Mouse (Mus musculus): Measurements from ENCODE around the gene Olfr1065. TPM values are rescaled to one million over a fixed set of nuclear protein-coding genes. Genes with fewer than 3 reads are reported as not detected.
"Not testable (repeated sequence)": the region's sequence is repeated elsewhere in the genome, so short reads cannot be mapped to it uniquely, and the experiment has no call there.

Olfr1065 gene
- not detected for total RNA-seq (2021)
- long read RNA-seq, result 0 reads

- not testable (repeated sequence) for DNase-seq (ENCODE audit: low spot score in 2 of 2)
Observed at GRCm38 (mm10) chr2:86450491-86450890, at the start of gene Olfr1065. TSS of gene Olfr1065 (minus strand) at chr2:86450591.

DNA sequence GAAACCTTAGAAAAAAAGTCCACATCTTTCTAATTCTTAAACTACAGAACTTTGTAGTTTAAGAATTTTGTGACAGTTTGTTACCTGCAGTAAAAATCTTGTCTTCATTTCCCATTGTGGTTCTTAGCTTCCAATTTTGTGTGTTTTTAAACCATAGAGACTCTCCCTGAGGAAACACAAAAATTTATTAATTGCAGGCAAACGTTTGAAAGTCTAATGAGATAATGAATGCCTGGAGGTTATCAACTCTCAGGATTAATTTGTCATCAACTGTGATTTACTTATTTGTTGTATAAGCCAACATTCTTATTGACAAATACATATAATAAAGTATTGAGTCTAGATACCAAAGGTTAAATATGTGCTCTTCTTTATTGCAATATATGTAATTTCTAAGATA is 36.9 kb upstream of the Olfr1065 start, which contains the start of gene Olfr228:
Olfr228 (minus strand) TSS at position 101 of the 400 bp plus-strand sequence.
- no peak for DNase-seq (ENCODE audit: low spot score in 2 of 2)

GRCm38 (mm10) chr2:86464442-86465109 is 14.2 kb upstream of the Olfr1065 start:
- peak; percentile 3 to 66 for DNase-seq (ENCODE audit: low spot score in 2 of 2)

DNA sequence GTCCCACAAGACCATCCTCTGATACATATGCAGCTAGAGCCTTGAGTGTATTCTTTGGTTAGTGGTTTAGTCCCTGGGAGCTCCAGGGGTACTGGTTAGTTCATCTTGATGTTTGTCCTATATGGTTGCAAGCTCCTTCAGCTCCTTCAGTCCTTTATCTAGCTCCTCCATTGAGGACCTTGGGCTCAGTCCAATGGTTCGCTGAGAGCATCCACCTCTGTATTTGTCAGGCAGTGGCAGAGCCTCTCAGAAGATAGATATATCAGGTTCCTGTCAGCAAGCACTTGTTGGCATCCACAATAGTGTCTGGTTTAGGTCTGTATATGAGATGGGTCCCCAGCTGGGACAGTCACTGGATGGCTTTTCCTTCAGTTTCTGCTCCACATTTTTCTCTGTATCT is 10.0 kb upstream of the Olfr1065 start:
- DNase-seq (ENCODE audit: low spot score in 2 of 2), result no peak

GRCm38 (mm10) chr2:86456169-86456568 is 5.8 kb upstream of the Olfr1065 start, which contains the start of gene Olfr1066:
TSS of gene Olfr1066 (minus strand) at chr2:86456269.
- DNase-seq (ENCODE audit: low spot score in 2 of 2), result no peak

DNA sequence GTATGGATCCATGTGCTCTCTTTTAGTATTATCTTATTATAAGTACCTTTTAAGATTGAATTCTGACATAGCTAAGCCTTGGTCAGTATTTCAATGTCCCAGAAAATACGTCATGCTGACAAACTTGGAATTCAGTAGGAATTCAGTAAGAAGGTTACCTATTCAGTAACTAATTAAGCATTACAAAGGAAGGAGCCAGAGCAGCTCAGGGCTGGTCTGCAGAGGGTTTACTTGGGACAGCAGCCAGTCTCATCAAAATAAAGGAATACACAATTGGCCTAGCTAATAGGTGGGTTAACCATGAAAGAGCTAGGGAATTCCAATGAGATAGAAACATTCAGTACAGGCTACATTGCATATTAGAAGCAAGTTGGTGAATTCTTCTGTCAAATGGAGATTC is 8.3 kb downstream of the Olfr1065 start:
- not testable (repeated sequence) for DNase-seq (ENCODE audit: low spot score in 2 of 2)

GRCm38 (mm10) chr2:86428511-86428910 is 21.9 kb downstream of the Olfr1065 start:
- DNase-seq (ENCODE audit: low spot score in 2 of 2), result not testable (repeated sequence)

DNA sequence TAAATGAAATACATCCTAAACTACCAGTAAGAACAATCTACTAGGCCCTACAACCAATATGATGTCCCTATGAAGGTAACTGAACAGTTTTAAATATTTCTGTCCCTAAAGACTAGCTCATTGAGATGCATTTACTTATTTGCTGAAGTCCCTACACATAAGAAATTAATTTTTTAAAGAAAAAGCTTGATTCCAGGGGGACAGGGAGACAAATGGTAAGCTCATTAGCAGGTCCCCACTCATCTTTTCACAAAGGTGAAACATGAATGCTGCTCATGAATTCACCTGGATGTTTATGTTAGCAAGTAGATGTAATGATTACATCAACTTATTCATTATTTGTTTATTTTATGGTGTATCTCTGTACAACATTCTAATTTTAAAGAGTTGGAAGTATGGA is 23.7 kb downstream of the Olfr1065 start, which contains the start of gene Olfr1062:
Olfr1062 (minus strand) TSS at position 101 of the 400 bp plus-strand sequence.
- not testable (repeated sequence) for DNase-seq (ENCODE audit: low spot score in 2 of 2)

DNA sequence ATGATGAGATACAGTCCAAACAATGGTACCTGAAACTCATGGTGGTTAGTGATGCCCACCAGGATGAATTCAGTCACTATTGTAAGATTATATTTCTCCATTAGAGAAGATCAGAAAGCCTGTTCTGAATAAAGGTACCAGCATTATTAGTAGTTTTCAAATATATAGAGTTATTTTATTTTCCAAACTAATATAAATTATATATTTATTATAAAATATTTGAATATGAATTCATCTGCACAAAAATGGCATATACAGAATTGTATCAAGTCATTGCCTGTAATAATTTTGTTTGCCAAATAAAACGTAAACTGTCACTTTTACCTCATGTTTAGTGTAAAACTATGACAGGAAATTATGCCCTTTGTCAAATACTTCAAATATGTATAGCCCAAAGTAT is 36.4 kb downstream of the Olfr1065 start, which contains the start of gene Olfr1061:
Olfr1061 (minus strand) TSS at position 101 of the 400 bp plus-strand sequence.
- no peak for DNase-seq (ENCODE audit: low spot score in 2 of 2)

DNA sequence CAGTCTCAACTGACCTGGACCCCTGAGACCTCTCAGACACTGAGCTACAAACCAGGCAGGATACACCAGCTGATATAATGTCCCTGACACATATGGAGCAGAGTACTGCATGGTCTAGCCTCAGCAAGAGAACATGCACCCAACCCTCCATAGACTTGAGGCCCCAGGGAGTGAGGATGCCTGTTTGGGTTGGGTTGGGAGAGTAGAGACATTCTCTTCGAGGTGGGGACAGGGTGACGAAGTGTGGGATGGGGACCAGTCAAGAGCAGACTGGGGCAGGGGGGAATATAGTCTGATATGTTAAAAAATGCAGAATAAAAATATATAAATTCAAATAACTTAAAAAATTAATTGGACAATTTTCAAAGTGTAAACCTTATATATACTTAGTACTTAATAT is 55.3 kb downstream of the Olfr1065 start:
- DNase-seq (ENCODE audit: low spot score in 2 of 2), result no peak

Other genes starting within 250 kb of the Olfr1065 start
- gene Olfr1045, start 247.6 kb downstream of the Olfr1065 start, total RNA-seq (2021), result not detected
- not detected for gene Olfr1046, start 231.3 kb downstream of the Olfr1065 start, total RNA-seq (2021)
- gene Olfr1047, start 219.2 kb downstream of the Olfr1065 start, total RNA-seq (2021), result not detected
- gene Olfr1048, start 210.3 kb downstream of the Olfr1065 start, total RNA-seq (2021), result not detected
- not detected for gene Olfr1049, start 192.3 kb downstream of the Olfr1065 start, total RNA-seq (2021)
- not detected for gene Olfr1051, start 171.5 kb downstream of the Olfr1065 start, total RNA-seq (2021)
- gene Olfr1052, start 158.1 kb downstream of the Olfr1065 start, total RNA-seq (2021), result not detected
- not detected for gene Olfr1053, start 135.3 kb downstream of the Olfr1065 start, total RNA-seq (2021)
- gene Olfr1054, start 115.2 kb downstream of the Olfr1065 start, total RNA-seq (2021), result not detected
- not detected for gene Olfr1055, start 100.3 kb downstream of the Olfr1065 start, total RNA-seq (2021)
- not detected for gene Olfr1056, start 88.1 kb downstream of the Olfr1065 start, total RNA-seq (2021)
- not detected for gene Olfr1057, start 72.2 kb downstream of the Olfr1065 start, total RNA-seq (2021)
- not detected for gene Olfr1058, start 62.0 kb downstream of the Olfr1065 start, total RNA-seq (2021)
- gene Olfr1061, start 36.5 kb downstream of the Olfr1065 start, total RNA-seq (2021), result not detected
- not detected for gene Olfr1062, start 23.8 kb downstream of the Olfr1065 start, total RNA-seq (2021)
- gene Olfr1066, start 5.7 kb upstream of the Olfr1065 start, total RNA-seq (2021), result not detected
- gene Olfr228, start 36.8 kb upstream of the Olfr1065 start, total RNA-seq (2021), result not detected
- not detected for gene Olfr1076, start 57.9 kb upstream of the Olfr1065 start, total RNA-seq (2021)
- gene Olfr1079, start 91.9 kb upstream of the Olfr1065 start, total RNA-seq (2021), result not detected
- not detected for gene Olfr1080, start 107.6 kb upstream of the Olfr1065 start, total RNA-seq (2021)
- not detected for gene Olfr1082, start 148.4 kb upstream of the Olfr1065 start, total RNA-seq (2021)
- not detected for gene Olfr1084, start 189.1 kb upstream of the Olfr1065 start, total RNA-seq (2021)
- gene Olfr1085, start 211.4 kb upstream of the Olfr1065 start, total RNA-seq (2021), result not detected
- not detected for gene Olfr1086, start 229.5 kb upstream of the Olfr1065 start, total RNA-seq (2021)
- not detected for gene Olfr1087, start 247.8 kb upstream of the Olfr1065 start, total RNA-seq (2021)

Data from layer of hippocampus, adult 18-20 months (tissue).